Mouse (Mus musculus) kidney, postnatal 0 days (tissue): ENCODE results near the gene 1700008O03Rik. TPM values are rescaled to one million over a fixed set of nuclear protein-coding genes. Genes with fewer than 3 reads are reported as not detected.
A peak's percentile ranks its signal among the peaks of the same experiment; 100 is the strongest.

Experiments
- ATAC-seq: fragments of 200-750 bp; cut with Nextera tagmentation; replicated peaks from 2 replicates; pipeline ENCODE4 v1.8.0; 2017; ENCODE audit warnings: low read depth, moderate number of reproducible peaks, moderate TSS enrichment, moderate library complexity; ENCODE audit not compliant: low FRiP score
- DNase-seq: peaks from one replicate; pipeline ENCODE4 v3.0.0-alpha.2; 2016; ENCODE audit warnings: low spot score
- H3K27ac ChIP-seq: fragments of 300-500 bp; sonication (generic); 2 replicates; pipeline ENCODE4 v1.5.1; 2014; ENCODE audit warnings: mild to moderate bottlenecking
- H3K27me3 ChIP-seq: fragments of 300-500 bp; sonication (generic); 2 replicates; pipeline ENCODE4 v1.6.1; 2014; ENCODE audit warnings: low read length, mixed read lengths; ENCODE audit not compliant: insufficient read depth
- H3K36me3 ChIP-seq: fragments of 300-500 bp; sonication (generic); 2 replicates; pipeline ENCODE4 v1.6.1; 2014; ENCODE audit warnings: low read length, mixed read lengths; ENCODE audit not compliant: insufficient read depth
- H3K4me1 ChIP-seq: fragments of 300-500 bp; sonication (generic); replicated peaks from 2 replicates; pipeline ENCODE4 v1.6.1; 2014; ENCODE audit warnings: antibody characterized with exemption, low read length, mixed read lengths; ENCODE audit not compliant: insufficient read depth
- H3K4me2 ChIP-seq: fragments of 300-500 bp; sonication (generic); 2 replicates; pipeline ENCODE4 v1.6.1; 2014; ENCODE audit warnings: mild to moderate bottlenecking, low read length, moderate library complexity, mixed read lengths
- H3K4me3 ChIP-seq: fragments of 300-500 bp; sonication (generic); replicated peaks from 2 replicates; pipeline ENCODE4 v1.5.1; 2014; ENCODE audit warnings: low read depth, low read length
- H3K9ac ChIP-seq: fragments of 300-500 bp; sonication (generic); 2 replicates; pipeline ENCODE4 v1.6.1; 2014; ENCODE audit warnings: low read depth, low read length
- H3K9me3 ChIP-seq: fragments of 300-500 bp; sonication (generic); replicated peaks from 2 replicates; pipeline ENCODE4 v1.6.1; 2016; ENCODE audit warnings: low read length, inconsistent platforms, mixed read lengths
- CTCF ChIP-seq: IDR thresholded peaks from 2 replicates; pipeline ENCODE4 v1.5.1; 2016; ENCODE audit warnings: antibody characterized with exemption, low read depth, mild to moderate bottlenecking, moderate library complexity
- WGBS: fragments of 180-500 bp; shearing (Covaris S2); extraction: QIAGEN DNeasy Blood & Tissue Kit; methylation state at CpG from one replicate; pipeline ENCODE4 v1.1.7; 2014; 5-methylcytosine and 5-hydroxymethylcytosine counted together
- polyA plus RNA-seq: library from polyadenylated mRNA; unstranded; fragments of >200 nt; fragmentation: Nextera tagmentation; extraction: Ambion mirVana; gene quantifications from 2 replicates; pipeline ENCODE4 v1.2.1, GENCODE M21; 2015

1700008O03Rik gene
- polyA plus RNA-seq, 1 experiment from 2014 or later: 1.3 TPM

GRCm38 (mm10) chr7:44358886-44359654, 26.6 kb downstream of the 1700008O03Rik start:
- 0 out of 2 replicates have a peak, but pooled peaks have one; percentile 12 for ATAC-seq
- peaks cover 41% of the 10 kb centered on the region for H3K27me3 ChIP-seq

GRCm38 (mm10) chr7:44358012-44358411, 27.6 kb downstream of the 1700008O03Rik start:
- TF ChIP-seq CTCF: no peak
- no peaks in the 10 kb centered on the region for H3K9me3 ChIP-seq
- H3K27me3 ChIP-seq: peaks cover 51% of the 10 kb centered on the region
- DNase-seq: no peak
- no peaks in the 10 kb centered on the region for H3K36me3 ChIP-seq
- ATAC-seq: no peak
- no peak overlapping the region for H3K4me2 ChIP-seq
- 13% methylated on average over 5 of the region's 5 CpGs for WGBS
- no peak overlapping the region for H3K27ac ChIP-seq
- no peak overlapping the region for H3K4me3 ChIP-seq
- no peak overlapping the region for H3K9ac ChIP-seq
- peaks cover 10% of the 10 kb centered on the region; the same call in 1 of the 2 replicates for H3K4me1 ChIP-seq

More at GRCm38 (mm10) chr7:44358886-44359654, 26.6 kb downstream of the 1700008O03Rik start:
- DNase-seq: no peak
- H3K9me3 ChIP-seq: no peaks in the 10 kb centered on the region
- peak overlapping the region; percentile 44 for H3K4me3 ChIP-seq
- peak overlapping the region; percentile 59 for H3K9ac ChIP-seq
- H3K4me2 ChIP-seq: peak overlapping the region; percentile 82
- no peaks in the 10 kb centered on the region for H3K36me3 ChIP-seq
- H3K27ac ChIP-seq: no peak overlapping the region
- peaks cover 10% of the 10 kb centered on the region; the same call in 1 of the 2 replicates for H3K4me1 ChIP-seq
- 4% methylated on average over 21 of the region's 26 CpGs for WGBS
- TF ChIP-seq CTCF: no peak

- 0 out of 2 replicates have a peak overlapping the region, but pooled peaks have one; percentile 41 for H3K4me2 ChIP-seq
- 27% methylated on average over 10 of the region's 10 CpGs for WGBS
- no peaks in the 10 kb centered on the region for H3K9me3 ChIP-seq
- H3K4me3 ChIP-seq: no peak overlapping the region
- H3K27me3 ChIP-seq: peaks cover 56% of the 10 kb centered on the region
- ATAC-seq (no peak), DNase-seq (no peak)
- no peaks in the 10 kb centered on the region for H3K36me3 ChIP-seq
- H3K27ac ChIP-seq: no peak overlapping the region
- no peak overlapping the region for H3K9ac ChIP-seq
- TF ChIP-seq CTCF: no peak
- H3K4me1 ChIP-seq: peaks cover 10% of the 10 kb centered on the region; the same call in 1 of the 2 replicates
Observed at GRCm38 (mm10) chr7:44357531-44357930, 28.1 kb downstream of the 1700008O03Rik start.

- Histone ChIP-seq H3K4me2 (peak overlapping the region; percentile 41), H3K36me3 (no peaks in the 10 kb centered on the region), H3K4me3 (peak overlapping the region; percentile 21; the same call in 1 of the 2 replicates), H3K9me3 (no peaks in the 10 kb centered on the region), H3K27me3 (peaks cover 63% of the 10 kb centered on the region), H3K27ac (no peak overlapping the region), H3K9ac (peak overlapping the region; percentile 35; the same call in 1 of the 2 replicates), H3K4me1 (peaks cover 10% of the 10 kb centered on the region; the same call in 1 of the 2 replicates)
- DNase-seq (no peak), ATAC-seq (no peak)
- WGBS: 3% methylated on average over 35 of the region's 35 CpGs
- no peak for TF ChIP-seq CTCF
Observed at GRCm38 (mm10) chr7:44356590-44357481, 28.8 kb downstream of the 1700008O03Rik start.

GRCm38 (mm10) chr7:44355411-44355810, 30.2 kb downstream of the 1700008O03Rik start:
- DNase-seq (no peak), ATAC-seq (no peak)
- 76% methylated on average over 6 of the region's 6 CpGs for WGBS
- no peak overlapping the region for H3K9ac ChIP-seq
- no peaks in the 10 kb centered on the region for H3K36me3 ChIP-seq
- no peak overlapping the region for H3K4me2 ChIP-seq
- no peak for TF ChIP-seq CTCF
- H3K27me3 ChIP-seq: peaks cover 73% of the 10 kb centered on the region
- no peak overlapping the region for H3K4me3 ChIP-seq
- no peak overlapping the region for H3K27ac ChIP-seq
- no peaks in the 10 kb centered on the region for H3K9me3 ChIP-seq
- H3K4me1 ChIP-seq: peaks cover 10% of the 10 kb centered on the region; the same call in 1 of the 2 replicates
